Mouse (Mus musculus): ENCODE measurements around the gene Gpr107. TPM values are rescaled to one million over a fixed set of nuclear protein-coding genes. Genes with fewer than 3 reads are reported as not detected.

Gene Gpr107
- polyA plus RNA-seq, 1 experiment: 35.2 TPM

DNA sequence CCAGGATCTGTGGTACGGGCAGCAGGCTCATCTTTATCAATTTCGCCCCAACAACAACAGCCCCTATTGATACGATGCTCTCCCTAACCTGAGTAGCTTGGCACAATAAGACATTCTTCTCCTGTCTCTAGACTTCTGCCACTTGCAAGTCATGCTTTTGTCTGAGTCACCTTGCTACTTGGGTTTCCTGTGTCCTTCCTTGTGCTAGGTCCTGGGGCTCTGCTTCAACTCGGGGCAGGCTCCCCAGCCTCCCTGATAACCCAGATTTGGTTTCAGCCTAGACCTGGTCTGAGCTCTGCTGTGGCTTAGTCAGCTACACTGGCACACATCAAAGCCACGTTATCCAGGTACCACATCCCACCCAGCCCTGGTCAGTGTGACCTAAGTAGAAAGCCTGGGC is 69.5 kb downstream of the Gpr107 start:
- peak; percentile 66 for TF ChIP-seq POLR2AphosphoS2 (IDR thresholded peaks at IDR 0.05; ENCODE audit: insufficient read length, low read depth)
- TF ChIP-seq MYOG (IDR thresholded peaks at IDR 0.05; ENCODE audit: control insufficient read depth in 1 of 3, insufficient read depth in 1 of 3, insufficient read length in 2 of 3, low read depth in 2 of 3): no peak
- no peak for TF ChIP-seq MYOD1 (IDR thresholded peaks at IDR 0.05; ENCODE audit: control insufficient read depth in 1 of 3, insufficient read length in 2 of 3, low read depth in 2 of 3)
- no peak for TF ChIP-seq REST (IDR thresholded peaks at IDR 0.05; ENCODE audit: insufficient read depth, insufficient read length)
- no peaks in the 10 kb centered on the region for H3K27me3 ChIP-seq (ENCODE audit: control insufficient read depth, insufficient read depth, insufficient read length)
- no peaks in the 10 kb centered on the region for H3K36me3 ChIP-seq (ENCODE audit: control insufficient read depth, insufficient read depth)
- H3K79me2 ChIP-seq (ENCODE audit: control insufficient read depth, insufficient read depth): no peaks in the 10 kb centered on the region
- no peak overlapping the region for H3ac ChIP-seq (ENCODE audit: control insufficient read depth, insufficient read length)
- H3K4me2 ChIP-seq (ENCODE audit: low read depth): no peak overlapping the region
- no peak overlapping the region for H3K4me3 ChIP-seq

DNA sequence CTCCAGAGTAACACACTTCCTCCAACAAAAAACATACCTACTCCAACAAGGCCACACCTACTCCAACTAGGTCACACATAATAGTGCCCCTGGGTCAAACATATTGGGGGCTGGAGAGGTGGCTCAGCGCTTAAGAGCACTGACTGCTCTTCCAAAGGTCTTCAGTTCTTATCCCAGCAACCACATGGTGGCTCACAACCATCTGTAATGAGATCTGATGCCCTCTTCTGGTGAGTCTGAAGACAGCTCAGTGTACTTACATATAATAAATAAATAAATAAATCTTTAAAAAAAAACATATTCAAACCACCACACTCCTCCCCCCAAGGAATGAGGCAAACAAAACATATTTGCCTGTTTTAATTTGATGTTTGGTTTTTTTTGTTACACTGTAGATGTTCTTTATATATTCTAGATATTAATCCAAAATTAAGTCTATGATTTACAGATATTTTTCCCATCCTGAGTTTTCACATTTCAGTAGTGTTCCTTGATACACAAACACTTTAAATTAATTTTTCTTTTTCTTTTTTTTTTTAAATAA is 76.7 kb downstream of the Gpr107 start:
- Histone ChIP-seq H3K36me3 (ENCODE audit: control insufficient read depth, insufficient read depth) (no peaks in the 10 kb centered on the region), H3K79me2 (ENCODE audit: control insufficient read depth, insufficient read depth) (no peaks in the 10 kb centered on the region), H3K4me3 (no peak overlapping the region), H3ac (ENCODE audit: control insufficient read depth, insufficient read length) (no peak overlapping the region), H3K4me2 (ENCODE audit: low read depth) (no peak overlapping the region), H3K27me3 (ENCODE audit: control insufficient read depth, insufficient read depth, insufficient read length) (no peaks in the 10 kb centered on the region)
- no peak for TF ChIP-seq CEBPB (IDR thresholded peaks at IDR 0.05; ENCODE audit: insufficient read depth, poor library complexity, severe bottlenecking)

DNA sequence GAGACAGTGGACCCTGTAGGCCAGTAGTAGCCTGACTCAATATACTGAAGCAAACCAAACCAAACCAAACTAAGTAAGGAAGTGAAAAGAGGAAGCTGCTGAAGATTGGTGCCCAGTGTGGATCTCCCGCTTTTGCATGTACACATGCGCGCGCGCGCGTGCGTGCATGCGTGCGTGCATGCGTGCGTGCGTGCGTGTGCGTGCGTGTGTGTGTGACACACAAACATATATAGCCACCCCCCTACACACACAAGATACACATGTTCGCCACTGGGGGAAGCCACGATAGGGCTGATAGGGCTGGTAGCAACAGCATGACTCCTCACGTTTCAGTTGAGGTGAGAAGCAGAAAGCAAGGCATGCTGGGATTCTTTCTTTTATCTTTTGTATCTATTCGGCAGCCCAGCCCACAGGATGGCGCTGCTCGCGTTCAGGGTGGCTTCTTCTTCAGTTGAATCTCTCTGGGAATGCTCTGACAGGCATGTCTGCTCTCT is 87.1 kb downstream of the Gpr107 start:
- Histone ChIP-seq H3K79me2 (ENCODE audit: control insufficient read depth, insufficient read depth) (no peaks in the 10 kb centered on the region), H3K4me3 (peak overlapping the region; percentile 10)

DNA sequence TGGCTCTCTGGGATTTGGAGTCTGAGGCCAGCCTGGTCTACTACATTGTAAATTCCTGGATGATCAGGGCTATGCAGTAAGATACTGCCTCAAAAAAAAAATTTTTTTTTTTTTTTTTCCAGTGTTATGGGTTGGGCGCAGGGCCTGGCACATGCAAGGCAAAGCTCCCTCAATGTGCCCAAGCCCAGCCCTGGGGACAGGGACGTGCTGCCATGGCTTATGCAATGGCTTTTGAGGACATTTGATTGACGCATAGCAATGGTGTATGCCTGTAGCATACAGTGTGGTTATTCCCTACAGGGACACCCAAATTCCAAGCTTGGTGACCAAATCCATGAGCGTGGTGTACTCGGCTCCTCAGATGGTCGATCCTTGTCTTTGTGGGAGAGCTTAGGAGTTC is 87.7 kb downstream of the Gpr107 start:
- H3K79me2 ChIP-seq (ENCODE audit: control insufficient read depth, insufficient read depth): no peaks in the 10 kb centered on the region

More for the DNA sequence above, 87.1 kb downstream of the Gpr107 start:
- TF ChIP-seq MYOG (IDR thresholded peaks at IDR 0.05; ENCODE audit: control insufficient read depth in 1 of 3, insufficient read depth in 1 of 3, insufficient read length in 2 of 3, low read depth in 2 of 3) (peak in 1 of 3 experiments; percentile 32), REST (IDR thresholded peaks at IDR 0.05; ENCODE audit: insufficient read depth, insufficient read length) (no peak), TCF12 (IDR thresholded peaks at IDR 0.05; ENCODE audit: insufficient read depth, poor library complexity, severe bottlenecking) (no peak), E2F4 (IDR thresholded peaks at IDR 0.05; ENCODE audit: insufficient read depth) (no peak), MYOD1 (IDR thresholded peaks at IDR 0.05; ENCODE audit: control insufficient read depth in 1 of 3, insufficient read length in 2 of 3, low read depth in 2 of 3) (no peak), POLR2A (IDR thresholded peaks at IDR 0.05; ENCODE audit: insufficient read length, low read depth) (peak; percentile 47), POLR2AphosphoS2 (IDR thresholded peaks at IDR 0.05; ENCODE audit: insufficient read length, low read depth) (no peak), TCF3 (IDR thresholded peaks at IDR 0.05; ENCODE audit: insufficient read length, low read depth) (no peak), CEBPB (IDR thresholded peaks at IDR 0.05; ENCODE audit: insufficient read depth, poor library complexity, severe bottlenecking) (no peak), MAX (IDR thresholded peaks at IDR 0.05; ENCODE audit: low read depth) (no peak), USF1 (IDR thresholded peaks at IDR 0.05; ENCODE audit: low read depth) (no peak), SRF (IDR thresholded peaks at IDR 0.05; ENCODE audit: control insufficient read depth, insufficient read length, low read depth) (no peak)
- peak overlapping the region; percentile 61 for H3K4me2 ChIP-seq (ENCODE audit: low read depth)
- H3K27me3 ChIP-seq (ENCODE audit: control insufficient read depth, insufficient read depth, insufficient read length): no peaks in the 10 kb centered on the region
- H3ac ChIP-seq (ENCODE audit: control insufficient read depth, insufficient read length): no peak overlapping the region
- H3K36me3 ChIP-seq (ENCODE audit: control insufficient read depth, insufficient read depth): no peaks in the 10 kb centered on the region

DNA sequence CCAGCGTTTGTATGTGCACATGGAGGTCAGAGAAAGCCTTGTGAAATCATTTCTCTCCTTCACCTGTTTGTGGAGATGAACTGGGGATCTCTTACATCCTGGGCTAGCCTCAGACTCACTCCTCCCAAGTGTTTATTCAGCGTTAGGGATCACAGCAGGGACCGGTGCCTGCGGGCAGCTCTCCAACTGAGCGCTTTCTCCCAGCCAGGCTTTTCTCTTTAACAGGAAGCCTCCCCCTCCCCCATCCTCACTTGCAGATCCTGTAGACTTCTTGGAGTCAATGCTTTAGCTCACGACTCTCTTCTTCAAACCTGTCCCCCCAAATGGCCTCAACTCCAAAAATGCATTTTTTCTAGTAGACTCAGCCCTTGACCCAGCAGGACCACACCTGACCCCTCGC is 89.5 kb downstream of the Gpr107 start:
- Histone ChIP-seq H3K79me2 (ENCODE audit: control insufficient read depth, insufficient read depth) (peaks cover 6% of the 10 kb centered on the region), H3K36me3 (ENCODE audit: control insufficient read depth, insufficient read depth) (no peaks in the 10 kb centered on the region), H3K4me3 (no peak overlapping the region), H3ac (ENCODE audit: control insufficient read depth, insufficient read length) (no peak overlapping the region), H3K27me3 (ENCODE audit: control insufficient read depth, insufficient read depth, insufficient read length) (no peaks in the 10 kb centered on the region), H3K4me2 (ENCODE audit: low read depth) (no peak overlapping the region)
- no peak for TF ChIP-seq MAX (IDR thresholded peaks at IDR 0.05; ENCODE audit: low read depth)
- TF ChIP-seq CEBPB (IDR thresholded peaks at IDR 0.05; ENCODE audit: insufficient read depth, poor library complexity, severe bottlenecking): no peak
- TF ChIP-seq SRF (IDR thresholded peaks at IDR 0.05; ENCODE audit: control insufficient read depth, insufficient read length, low read depth): no peak
- no peak for TF ChIP-seq TCF12 (IDR thresholded peaks at IDR 0.05; ENCODE audit: insufficient read depth, poor library complexity, severe bottlenecking)
- no peak for TF ChIP-seq MYOD1 (IDR thresholded peaks at IDR 0.05; ENCODE audit: control insufficient read depth in 1 of 3, insufficient read length in 2 of 3, low read depth in 2 of 3)
- no peak for TF ChIP-seq REST (IDR thresholded peaks at IDR 0.05; ENCODE audit: insufficient read depth, insufficient read length)

More for the DNA sequence above, 87.7 kb downstream of the Gpr107 start:
- Histone ChIP-seq H3K4me2 (ENCODE audit: low read depth) (peak overlapping the region; percentile 61), H3ac (ENCODE audit: control insufficient read depth, insufficient read length) (no peak overlapping the region), H3K27me3 (ENCODE audit: control insufficient read depth, insufficient read depth, insufficient read length) (no peaks in the 10 kb centered on the region), H3K4me3 (peak overlapping the region; percentile 10), H3K36me3 (ENCODE audit: control insufficient read depth, insufficient read depth) (no peaks in the 10 kb centered on the region)
- TF ChIP-seq SRF (IDR thresholded peaks at IDR 0.05; ENCODE audit: control insufficient read depth, insufficient read length, low read depth) (no peak), CEBPB (IDR thresholded peaks at IDR 0.05; ENCODE audit: insufficient read depth, poor library complexity, severe bottlenecking) (no peak), MYOG (IDR thresholded peaks at IDR 0.05; ENCODE audit: control insufficient read depth in 1 of 3, insufficient read depth in 1 of 3, insufficient read length in 2 of 3, low read depth in 2 of 3) (no peak), TCF12 (IDR thresholded peaks at IDR 0.05; ENCODE audit: insufficient read depth, poor library complexity, severe bottlenecking) (no peak), REST (IDR thresholded peaks at IDR 0.05; ENCODE audit: insufficient read depth, insufficient read length) (no peak), POLR2AphosphoS2 (IDR thresholded peaks at IDR 0.05; ENCODE audit: insufficient read length, low read depth) (no peak), POLR2A (IDR thresholded peaks at IDR 0.05; ENCODE audit: insufficient read length, low read depth) (no peak), E2F4 (IDR thresholded peaks at IDR 0.05; ENCODE audit: insufficient read depth) (no peak), TCF3 (IDR thresholded peaks at IDR 0.05; ENCODE audit: insufficient read length, low read depth) (no peak), MYOD1 (IDR thresholded peaks at IDR 0.05; ENCODE audit: control insufficient read depth in 1 of 3, insufficient read length in 2 of 3, low read depth in 2 of 3) (no peak)

Measured in myocyte (in vitro differentiated cells).